Mouse (Mus musculus): Measurements from ENCODE around the gene Bpifa5. TPM values are rescaled to one million over a fixed set of nuclear protein-coding genes. Genes with fewer than 3 reads are reported as not detected.
"Not testable (repeated sequence)": the region's sequence is repeated elsewhere in the genome, so short reads cannot be mapped to it uniquely, and the experiment has no call there.

Gene Bpifa5
- not detected in 2 replicates for total RNA-seq (2021)
- long read RNA-seq, result 0 reads

DNA sequence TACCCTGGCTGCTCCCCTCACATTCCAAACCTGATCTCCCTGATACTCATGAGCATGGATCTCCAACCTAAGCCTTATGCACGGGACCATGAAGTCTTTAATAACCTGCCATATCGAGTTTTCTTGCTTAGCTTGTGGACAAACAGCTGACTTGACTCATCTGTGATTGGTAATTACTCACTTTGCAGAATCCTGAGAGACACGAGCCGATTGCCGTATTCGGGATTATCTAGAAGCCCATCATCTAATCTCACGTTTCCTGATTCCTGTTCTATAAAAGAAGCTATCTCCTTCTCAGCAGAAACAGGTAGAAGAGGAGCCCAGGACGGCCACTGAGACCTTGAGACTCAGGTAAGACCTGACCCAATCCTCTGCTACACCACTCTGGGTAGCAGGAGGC lies at the start of gene Bpifa5:
Gene Bpifa5 (plus strand): TSS at position 301 of the 400 bp plus-strand sequence.
- no peak for DNase-seq

DNA sequence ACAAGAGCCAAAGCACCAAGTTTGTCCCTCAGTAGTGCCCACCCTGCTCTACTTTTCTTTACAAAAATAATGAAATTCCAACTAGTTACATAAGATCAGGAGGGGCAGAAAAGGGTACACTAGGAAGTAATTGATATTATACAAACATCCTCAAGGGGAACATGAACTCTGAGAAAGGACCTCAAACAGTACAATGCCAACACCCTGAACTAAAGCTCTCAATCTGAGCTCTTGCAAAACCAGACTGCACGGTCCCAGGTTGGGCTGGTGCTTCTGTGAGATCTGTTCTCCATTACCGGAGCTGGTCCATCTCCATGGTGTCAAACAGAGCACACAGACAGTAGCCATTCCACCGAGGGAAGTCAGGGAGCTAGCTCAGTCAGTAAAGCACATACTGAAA lies 45.0 kb upstream of the Bpifa5 start:
- DNase-seq, result no peak

DNA sequence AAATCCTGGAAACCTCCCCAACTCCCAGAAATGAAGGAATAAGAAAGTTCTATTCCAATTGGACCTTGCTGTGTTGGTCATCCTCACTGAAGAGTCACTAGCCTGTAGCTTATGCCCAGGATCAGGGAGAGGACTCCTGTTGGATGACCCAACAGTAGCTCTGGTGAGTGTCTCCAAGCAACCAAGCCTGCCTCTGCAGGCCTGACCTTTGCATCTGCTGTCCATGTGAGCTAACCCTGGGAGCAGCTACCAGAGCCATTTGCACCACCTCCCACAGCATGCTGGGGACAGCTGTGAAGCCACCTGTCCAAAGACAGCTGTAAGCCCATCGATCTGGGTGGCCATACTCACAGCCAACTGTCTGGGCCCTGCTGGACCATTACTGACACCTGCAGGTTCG lies 32.3 kb upstream of the Bpifa5 start, which contains the start of gene Bpifa3:
Gene Bpifa3 (plus strand): TSS at position 217 of the 400 bp plus-strand sequence.
- DNase-seq, result no peak

DNA sequence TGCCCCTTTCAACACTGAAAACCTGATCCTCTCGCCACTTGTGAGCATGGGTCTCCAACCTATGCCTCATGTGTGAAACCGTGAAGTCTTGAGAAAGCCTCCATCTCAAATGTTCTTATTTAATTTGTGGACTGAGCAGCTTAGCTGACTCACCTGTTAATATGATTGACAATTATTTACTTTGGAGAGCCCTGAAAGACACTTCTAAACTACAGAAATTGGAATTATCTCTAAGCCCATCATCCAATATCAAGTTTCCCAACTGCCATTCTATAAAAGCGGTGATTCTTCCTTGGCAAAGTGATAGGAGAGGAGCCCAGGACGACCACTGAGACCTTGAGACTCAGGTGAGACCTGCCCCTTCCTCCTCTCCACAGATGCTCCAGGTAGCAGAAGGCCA lies 19.8 kb upstream of the Bpifa5 start, which contains the start of gene Bpifa1:
Gene Bpifa1 (plus strand): TSS at position 301 of the 400 bp plus-strand sequence.
- DNase-seq, result no peak

DNA sequence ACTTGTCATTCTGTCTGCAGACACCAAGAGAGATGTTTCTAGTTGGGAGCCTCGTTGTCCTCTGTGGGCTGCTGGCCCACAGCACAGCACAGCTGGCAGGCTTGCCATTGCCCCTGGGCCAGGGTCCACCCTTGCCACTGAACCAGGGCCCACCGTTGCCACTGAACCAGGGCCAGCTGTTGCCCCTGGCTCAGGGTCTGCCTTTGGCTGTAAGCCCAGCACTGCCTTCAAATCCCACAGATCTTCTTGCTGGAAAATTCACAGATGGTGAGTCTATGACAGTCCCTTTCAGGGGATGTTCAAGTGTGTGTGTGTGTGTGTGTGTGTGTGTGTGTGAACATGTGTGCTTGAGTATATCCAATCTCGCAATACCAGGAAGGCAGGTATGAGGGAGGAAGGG lies 18.7 kb upstream of the Bpifa5 start:
- no peak for DNase-seq

DNA sequence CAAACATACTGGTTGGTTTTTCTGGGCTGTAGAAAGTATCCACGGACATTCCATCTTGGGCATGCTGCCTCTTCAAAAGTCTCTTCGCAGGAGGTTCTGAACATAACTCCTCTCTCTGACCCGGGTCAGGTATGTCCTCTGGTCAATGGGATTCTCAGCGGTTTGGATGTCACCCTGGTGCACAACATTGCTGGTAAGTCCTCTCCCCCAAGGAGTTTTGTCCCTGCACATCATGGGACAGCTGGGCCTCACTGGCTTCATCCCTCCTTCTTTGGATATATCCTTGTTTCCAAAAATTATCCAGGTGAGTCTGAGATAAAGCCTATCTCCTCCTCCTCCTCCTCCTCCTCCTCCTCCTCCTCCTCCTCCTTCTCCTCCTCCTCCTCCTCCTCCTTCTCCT lies 14.9 kb upstream of the Bpifa5 start:
- no peak for DNase-seq

DNA sequence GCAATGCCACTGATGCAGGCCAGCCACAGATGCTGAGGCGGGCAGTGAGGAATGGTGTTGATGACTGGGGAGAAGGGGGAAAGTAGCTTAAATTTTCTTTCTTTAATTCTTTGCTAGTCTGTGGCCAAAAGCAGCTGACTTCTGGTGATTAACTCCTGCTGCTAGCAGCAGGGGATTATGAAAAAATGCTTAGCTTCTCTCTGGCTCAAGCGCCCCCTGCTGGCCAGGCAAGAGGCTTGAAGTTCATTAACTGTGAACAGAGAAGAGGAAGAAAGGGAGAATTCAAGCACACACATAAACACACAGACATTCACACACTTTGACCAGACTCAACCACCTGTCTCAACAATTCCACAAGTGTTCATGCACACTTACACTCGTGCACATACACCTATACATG lies 4.0 kb upstream of the Bpifa5 start:
- peak; percentile 63 for DNase-seq

DNA sequence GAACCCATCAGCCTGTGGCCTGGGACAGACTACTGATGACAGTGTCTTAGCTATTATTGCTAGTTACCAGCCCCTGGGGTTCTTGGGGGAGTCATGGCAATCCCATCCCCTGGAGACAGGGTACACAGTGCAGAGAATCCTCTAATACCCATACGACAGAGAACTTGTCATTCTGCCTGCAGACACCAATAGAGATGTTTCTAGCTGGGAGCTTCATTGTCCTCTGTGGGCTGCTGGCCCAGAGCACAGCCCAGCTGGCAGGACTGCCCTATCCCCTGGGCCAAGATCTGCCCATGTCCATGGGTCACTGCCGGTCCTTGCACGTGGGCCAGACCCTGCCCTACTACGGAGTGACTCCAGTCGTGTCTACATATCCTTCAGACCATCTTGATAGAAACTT lies 899 bp downstream of the Bpifa5 start:
- no peak for DNase-seq

DNA sequence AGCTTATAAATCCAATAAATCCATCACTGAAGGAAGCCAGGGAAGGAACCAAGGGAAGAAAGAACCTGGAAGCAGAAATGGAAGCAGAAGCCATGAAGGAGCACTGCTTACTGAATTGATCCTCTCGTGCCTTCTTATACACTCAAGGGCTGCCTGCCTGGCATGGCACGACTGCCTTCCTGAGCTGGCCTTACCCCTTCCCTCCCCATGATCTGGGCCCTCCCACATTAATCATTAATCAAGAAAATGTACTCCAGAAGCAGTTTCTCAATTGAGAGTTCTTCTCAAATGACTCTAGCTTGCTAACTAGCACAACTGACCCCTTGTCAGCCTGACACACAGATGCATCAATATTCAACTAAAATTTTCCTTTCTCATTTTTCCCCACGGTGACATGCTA lies 6.8 kb downstream of the Bpifa5 start:
- DNase-seq, result no peak

DNA sequence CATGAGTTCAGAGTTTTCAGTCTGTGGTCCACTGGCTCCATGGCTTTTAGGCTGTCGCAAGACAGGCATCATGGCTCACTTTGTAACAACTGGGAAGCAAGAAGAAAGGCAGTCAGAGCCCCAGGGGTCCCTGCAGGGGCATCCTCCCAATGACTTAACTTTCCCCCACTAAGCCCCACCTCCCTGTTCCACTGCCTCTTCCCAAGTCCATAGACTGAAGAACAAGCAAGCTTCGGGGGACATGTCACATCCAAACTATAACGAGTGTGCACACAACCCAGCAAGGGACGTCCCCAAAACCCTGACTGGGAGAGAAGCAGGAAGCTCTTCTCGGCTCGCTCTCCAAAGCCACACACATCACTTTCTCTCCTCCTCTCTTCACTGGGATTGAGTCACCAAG lies 9.2 kb downstream of the Bpifa5 start:
- no peak for DNase-seq

DNA sequence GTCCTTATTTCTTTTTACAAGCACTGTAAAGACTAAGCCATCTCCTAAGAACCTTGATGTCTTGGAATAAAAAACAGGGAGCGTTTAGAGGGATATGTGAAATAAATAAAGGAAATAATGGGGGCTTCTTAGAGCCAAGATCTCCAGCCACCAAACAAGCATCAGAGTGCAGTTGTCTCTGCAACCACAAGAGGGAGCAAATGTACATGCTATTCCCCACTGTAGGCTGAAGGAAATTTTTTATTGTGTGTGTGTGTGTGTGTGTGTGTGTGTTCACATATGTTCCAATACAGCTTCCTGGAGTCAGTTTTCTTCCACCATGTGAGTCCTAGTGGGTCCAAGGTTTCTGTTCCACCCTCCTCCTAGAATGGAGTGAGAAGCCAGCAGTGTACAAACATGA lies 10.9 kb downstream of the Bpifa5 start:
- DNase-seq, result no peak

DNA sequence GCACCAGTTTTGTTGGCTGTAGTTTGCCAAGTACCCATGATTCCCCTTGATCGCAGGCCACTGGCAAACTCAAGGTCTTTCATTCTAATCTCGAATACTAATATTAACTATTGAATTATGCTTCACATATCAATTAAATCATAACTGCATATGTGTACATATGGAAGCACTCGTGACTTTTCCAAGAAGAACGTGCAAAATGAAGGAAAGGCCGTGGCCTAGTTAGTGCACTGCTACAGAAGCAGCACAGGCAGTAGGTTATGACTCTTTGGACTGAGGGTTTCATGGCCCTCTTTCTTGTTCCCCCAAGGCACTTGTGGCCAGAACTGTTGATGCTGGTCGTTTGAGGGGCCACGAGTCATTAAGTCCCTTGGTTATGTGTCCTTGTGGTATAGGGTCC lies 19.5 kb downstream of the Bpifa5 start:
- not testable (repeated sequence) for DNase-seq

DNA sequence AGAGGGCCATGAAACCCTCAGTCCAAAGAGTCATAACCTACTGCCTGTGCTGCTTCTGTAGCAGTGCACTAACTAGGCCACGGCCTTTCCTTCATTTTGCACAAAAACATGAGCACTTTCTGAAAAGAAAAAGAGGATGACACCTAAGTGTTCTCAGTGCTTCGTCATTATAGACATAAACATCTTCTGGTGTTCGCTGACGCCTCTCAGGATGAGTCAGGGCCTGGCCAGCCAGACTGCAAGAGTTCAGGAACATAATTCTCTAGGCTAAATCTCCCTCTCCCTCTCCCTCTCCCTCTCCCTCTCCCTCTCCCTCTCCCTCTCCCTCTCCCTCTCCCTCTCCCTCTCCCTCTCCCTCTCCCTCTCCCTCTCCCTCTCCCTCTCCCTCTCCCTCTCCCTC lies 20.7 kb downstream of the Bpifa5 start:
- DNase-seq, result not testable (repeated sequence)

DNA sequence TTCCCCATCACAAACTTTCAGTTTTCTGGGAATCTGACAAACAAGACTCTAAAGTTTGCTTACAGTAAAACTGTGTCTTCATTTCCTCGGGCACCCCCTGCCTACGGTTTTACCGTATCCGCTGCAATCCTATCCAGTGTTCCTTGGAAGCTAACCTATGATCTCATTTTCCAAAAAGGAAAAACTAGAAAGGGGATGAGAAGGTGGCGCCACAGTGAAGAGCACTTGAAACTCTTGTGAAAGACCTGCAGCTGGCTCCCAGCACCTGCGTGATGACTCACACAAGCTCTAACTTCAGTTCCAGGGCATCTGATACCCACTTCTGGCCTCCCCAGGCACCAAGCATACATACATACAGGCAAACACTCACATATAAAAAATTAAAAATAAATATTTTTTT lies 22.9 kb downstream of the Bpifa5 start:
- DNase-seq, result no peak

DNA sequence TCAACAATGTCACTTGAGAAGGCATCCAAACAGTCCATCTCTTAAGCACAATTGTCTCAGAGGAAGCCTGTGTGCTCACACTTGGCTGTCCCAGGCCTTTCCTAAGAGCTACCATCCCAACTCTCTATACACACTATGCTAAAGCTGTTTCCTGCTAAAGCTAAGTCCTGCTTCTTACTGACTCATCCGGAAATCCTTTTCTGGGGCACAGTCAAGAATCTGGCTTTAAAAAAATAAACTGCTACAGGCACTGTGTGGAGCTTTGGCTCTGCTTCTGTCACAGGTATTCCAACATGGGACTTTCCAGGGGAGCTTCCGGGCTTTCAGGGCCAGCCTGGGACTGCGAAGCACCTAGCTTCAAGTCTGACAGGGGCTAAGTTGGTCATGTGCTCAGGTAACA lies 23.3 kb downstream of the Bpifa5 start:
- DNase-seq, result no peak

DNA sequence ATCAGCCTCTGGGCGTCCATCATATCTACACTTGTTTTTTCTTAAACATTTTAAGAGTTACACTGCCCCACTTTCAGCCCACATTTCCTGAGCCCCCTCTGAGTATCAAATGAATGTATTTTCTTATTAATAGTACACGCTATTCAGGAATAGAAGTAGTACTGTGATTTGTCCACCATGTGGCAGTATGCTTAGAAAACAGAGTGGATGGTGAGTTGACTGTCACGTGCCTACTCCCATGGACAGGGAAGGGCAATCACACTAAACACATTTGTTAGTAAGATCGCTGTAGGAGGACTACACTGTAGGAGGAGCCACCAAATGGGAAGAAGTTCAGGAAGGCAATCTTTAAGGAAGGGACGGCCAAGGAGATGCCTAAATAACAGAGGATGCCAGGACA lies 25.1 kb downstream of the Bpifa5 start:
- no peak for DNase-seq

DNA sequence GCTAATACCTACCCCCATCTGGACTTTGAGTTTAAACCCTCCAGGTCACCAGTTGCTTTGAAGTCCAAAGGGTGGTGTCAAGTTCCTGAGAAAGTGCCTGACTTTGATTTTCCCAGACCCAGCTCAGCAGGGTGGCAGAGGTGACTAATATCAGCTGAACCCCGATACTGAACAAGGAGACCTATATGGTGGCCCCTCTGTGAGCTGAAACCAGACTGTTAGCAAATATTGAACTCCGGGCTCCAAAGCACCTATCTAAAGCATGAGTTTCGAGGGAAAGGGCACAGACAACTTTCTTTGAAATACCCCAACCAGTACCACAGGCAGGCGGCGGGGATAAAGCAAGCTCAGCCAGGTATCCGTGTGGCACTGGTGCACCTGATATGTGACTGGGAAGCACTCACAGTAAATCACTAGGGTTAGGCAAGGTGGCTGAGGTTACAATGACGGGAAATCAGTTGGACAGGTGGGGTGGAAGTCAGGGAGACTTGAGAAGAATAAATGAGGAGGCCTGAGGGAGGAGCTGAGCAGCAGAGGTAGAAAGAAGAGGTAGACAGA lies 27.5 kb downstream of the Bpifa5 start:
- DNase-seq, result no peak

DNA sequence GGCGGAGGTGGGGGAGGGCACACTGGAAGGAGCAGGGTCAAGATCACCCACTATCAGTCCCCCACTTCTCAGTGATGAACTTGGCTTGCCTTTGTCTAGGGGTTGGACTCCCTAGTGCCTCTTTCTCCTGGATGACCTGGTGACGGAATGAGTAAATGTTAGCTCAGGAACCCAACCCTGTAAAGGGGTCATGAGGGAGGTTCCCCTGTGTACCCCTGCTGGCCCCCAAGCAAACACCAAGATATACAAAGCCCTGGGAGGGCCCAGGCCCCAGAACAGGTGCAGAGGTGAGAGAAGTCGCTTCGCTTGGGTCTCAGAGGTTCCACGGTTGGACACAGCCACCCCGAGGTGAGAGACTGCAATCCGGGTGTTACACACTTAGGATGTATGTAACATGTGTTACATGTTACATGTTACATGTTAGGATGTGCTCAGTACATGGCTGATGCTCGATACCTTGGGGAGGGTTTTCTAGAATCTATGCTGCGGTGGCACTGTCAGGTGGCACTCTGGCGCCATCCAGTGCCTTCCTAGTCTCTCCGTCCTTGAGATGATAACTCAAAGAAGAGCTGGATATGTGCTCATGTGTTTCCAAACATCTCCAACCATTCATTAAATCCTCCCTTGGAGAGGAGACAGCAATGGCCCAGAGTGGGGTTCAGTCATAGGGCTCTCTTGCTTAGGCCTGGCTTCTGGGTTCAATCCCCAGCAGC lies 28.3 kb downstream of the Bpifa5 start, which contains the start of gene Bpifb1:
Gene Bpifb1 (plus strand): TSS at position 273 of the 713 bp plus-strand sequence.
- no peak for DNase-seq

DNA sequence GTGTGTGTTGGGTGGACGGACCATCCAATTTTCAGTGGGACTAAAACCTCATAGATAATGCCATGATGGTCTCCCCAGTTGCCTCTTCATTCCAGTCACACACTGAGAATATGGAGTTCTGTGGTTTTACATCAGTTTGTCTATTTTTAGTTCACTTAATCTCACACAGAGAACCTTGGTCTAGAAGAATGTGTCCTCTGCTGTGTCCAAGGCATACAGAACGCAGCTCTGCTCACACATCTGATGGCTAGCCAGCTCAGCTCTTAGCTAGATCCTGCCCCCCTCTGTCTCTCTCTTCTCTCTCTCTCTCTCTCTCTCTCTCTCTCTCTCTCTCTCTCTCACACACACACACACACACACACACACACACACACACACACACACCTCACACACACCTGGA lies 29.7 kb downstream of the Bpifa5 start:
- DNase-seq, result no peak

DNA sequence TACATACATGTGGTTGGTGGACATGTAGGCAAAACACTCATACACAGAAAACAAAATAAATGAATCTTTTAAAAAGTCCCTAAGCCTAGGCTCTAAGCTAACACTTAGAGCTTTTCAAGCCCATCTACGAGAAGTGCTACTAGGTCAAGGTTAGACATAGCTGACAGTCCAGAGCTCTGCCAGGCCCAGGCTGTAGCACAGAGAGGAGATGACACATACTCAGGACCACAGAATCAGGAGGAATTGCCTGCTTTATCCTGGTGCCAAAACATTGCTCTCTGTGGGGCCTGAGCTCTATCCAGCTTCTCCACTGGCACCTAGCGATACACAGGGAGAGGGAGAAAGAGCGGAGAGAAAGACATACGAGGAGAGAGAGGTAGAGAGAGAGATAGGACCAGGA lies 30.7 kb downstream of the Bpifa5 start:
- no peak for DNase-seq

DNA sequence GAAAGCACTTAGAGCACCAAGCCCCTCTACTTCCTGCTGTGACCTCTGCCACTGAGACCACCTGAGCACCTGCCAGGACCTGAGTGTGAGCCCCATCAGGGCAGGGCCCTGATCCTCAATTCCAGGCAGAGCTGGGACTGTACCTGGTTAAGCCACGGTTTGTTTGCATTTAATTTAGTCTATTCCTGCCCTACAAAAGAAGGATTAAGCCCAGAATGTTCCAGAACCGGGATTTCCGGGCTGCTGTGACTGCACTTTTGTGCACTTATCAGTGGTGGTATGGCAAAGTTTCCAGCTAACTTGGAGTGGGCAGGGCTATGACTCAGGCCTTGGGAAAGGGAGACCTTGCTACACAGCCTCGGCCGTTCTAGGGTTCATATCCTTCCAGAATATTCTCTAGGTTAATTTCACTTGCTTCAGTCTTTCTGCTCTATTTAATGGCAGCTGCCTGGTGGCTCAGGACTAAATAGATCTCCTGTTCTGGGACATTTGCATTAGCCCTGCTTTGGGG lies 31.6 kb downstream of the Bpifa5 start:
- DNase-seq, result peak; percentile 23

DNA sequence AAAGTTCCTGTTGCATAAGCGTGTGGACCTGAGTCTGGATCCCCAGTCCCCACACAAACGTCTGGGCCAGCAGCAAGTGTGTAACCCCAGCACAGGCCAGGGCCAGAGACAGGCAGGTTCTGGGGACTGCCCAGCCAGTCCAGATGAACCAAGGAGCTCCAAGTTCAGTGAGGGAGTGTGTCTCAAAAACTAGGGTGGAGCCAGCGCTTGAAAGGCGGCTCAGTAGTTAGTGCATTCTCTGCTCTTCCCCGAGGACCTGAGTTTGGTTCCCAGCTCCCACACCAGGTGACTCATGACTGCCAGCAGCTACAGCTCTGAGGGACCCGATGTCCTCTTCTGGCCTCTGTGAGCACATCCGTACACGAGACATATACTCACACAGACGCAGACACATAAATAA lies 34.6 kb downstream of the Bpifa5 start:
- no peak for DNase-seq

DNA sequence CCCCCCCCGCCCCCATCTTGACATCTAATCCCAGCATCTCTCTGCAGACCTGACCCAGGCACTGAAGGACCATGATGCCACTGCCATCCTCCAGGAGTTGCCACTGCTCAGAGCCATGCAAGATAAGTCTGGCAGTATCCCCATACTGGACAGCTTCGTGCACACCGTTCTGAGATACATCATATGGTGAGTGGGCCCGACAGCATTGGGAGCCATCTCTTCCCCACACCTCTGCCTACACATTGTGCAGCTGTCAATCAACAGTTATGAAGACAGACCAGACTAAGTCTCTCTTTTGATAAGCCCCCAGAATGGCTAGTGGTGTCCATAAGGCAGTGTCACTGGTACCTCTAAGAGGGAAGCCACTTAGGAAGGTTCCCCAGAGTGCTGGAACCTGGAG lies 42.2 kb downstream of the Bpifa5 start:
- no peak for DNase-seq

DNA sequence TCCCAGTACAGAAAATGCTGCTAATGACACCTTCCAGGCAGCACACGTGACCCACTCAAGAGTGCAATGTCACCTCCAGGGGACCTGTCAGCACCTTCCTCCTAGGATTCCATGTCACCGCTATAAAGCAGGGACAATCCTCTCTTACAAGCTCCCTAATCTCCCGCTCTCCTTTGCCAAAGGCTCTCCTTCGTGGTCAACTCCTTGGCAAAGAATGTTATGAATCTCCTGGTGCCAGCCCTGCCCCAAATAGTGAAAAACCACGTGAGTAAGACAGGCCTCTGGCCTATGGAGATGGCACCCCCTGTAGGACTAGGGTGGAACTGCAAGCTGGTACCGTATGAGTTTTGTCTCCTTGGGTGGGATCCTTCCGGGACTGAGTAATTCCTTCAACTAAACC lies 44.5 kb downstream of the Bpifa5 start:
- peak; percentile 57 for DNase-seq

Measured in adrenal gland, postnatal 25 days (tissue).